Mouse (Mus musculus): ENCODE measurements at regions not wholly inside any gene's neighbourhood (a gene's known extent, or its start where the extent isn't known, plus 50 kb on each side); places are given as distances from the start of the nearest gene placed in this dataset.

DNA sequence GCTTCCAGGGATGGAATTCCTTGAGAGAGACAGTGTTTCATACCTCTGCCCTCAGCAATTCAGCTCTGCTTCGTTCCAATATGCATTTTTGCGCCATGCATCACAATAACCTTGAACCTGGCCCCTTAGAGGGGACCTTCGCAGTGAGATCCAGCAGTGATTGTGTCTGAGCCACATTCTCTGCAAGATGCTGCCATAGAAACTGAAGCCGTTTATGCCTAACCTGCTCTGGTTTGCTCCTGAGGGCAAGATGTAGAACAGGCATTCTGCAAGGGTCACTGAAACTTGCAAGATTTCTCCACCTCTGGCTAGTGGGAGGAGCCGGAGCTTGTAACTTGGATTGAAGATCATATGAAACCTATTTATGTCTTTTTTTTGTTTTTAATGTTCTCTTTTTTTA, 78.4 kb upstream of the Tsc22d2 start:
- TF ChIP-seq ZC3H11A (IDR thresholded peaks at IDR 0.05; ENCODE audit: borderline replicate concordance, low read depth, low read length) (no peak), CHD2 (IDR thresholded peaks at IDR 0.05; ENCODE audit: low read depth, low read length) (no peak), ZNF384 (IDR thresholded peaks at IDR 0.05; ENCODE audit: low read depth, low read length) (no peak)

All from ES-E14 (cell line).